In genomic region chr3:119588872-119589416, GRCm38 (mm10) we compare ENCODE assay signal across 20 mouse cellular contexts.
DNase-seq lines count a peak whose midpoint lies in the region; ATAC-seq and TF ChIP-seq lines count a peak whose summit lies in the region.
"Had no signal": no experiment of that assay in that cellular context is flagged by ENCODE, and none has a peak within 500 bp of the region (broad histone marks: within the 10 kb centered on the region; RNA-seq: fewer than 3 reads in every experiment).

No protein-coding gene starts in this region.

- H3K27me3 ChIP-seq in liver, adult 2 months (ENCODE audit: control insufficient read depth, insufficient read depth, low read length) = no peaks in the 10 kb centered on the region; the same call in 1 of the 2 replicates
- H3K27me3 ChIP-seq in liver, postnatal 0 days (ENCODE audit: insufficient read depth, low read length) = no peaks in the 10 kb centered on the region
- H3K27me3 ChIP-seq in forebrain, embryonic 13.5 days = no peaks in the 10 kb centered on the region
- no peaks in the 10 kb centered on the region for H3K27me3 ChIP-seq in hindbrain, embryonic 14.5 days (ENCODE audit: control insufficient read depth, insufficient read depth, low read length)
- no peaks in the 10 kb centered on the region for H3K27me3 ChIP-seq in midbrain, embryonic 16.5 days (ENCODE audit: control insufficient read depth, insufficient read depth, low read depth, low read length)
- H3K27me3 ChIP-seq: intestine, embryonic 15.5 days; kidney, embryonic 15.5 days; limb, embryonic 15.5 days; Patski had no signal

- TF ChIP-seq CTCF in liver, adult 2 months (IDR thresholded peaks at IDR 0.05; ENCODE audit: low read depth, low read length) = no peak
- TF ChIP-seq CTCF in liver, postnatal 0 days (IDR thresholded peaks at IDR 0.05; ENCODE audit: low read depth) = no peak

- no peaks in the 10 kb centered on the region for H3K36me3 ChIP-seq in liver, adult 2 months (ENCODE audit: control insufficient read depth, insufficient read depth, low read length)
- no peaks in the 10 kb centered on the region for H3K36me3 ChIP-seq in liver, postnatal 0 days (replicated peaks; ENCODE audit: insufficient read depth, low read length)
- H3K36me3 ChIP-seq in forebrain, embryonic 13.5 days (ENCODE audit: poor library complexity, severe bottlenecking) = no peaks in the 10 kb centered on the region
- H3K36me3 ChIP-seq in hindbrain, embryonic 14.5 days (replicated peaks; ENCODE audit: control insufficient read depth, insufficient read depth) = no peaks in the 10 kb centered on the region
- no peaks in the 10 kb centered on the region for H3K36me3 ChIP-seq in midbrain, embryonic 16.5 days (ENCODE audit: control insufficient read depth, insufficient read depth, low read length)
- H3K36me3 ChIP-seq: heart, embryonic 10.5 days; intestine, embryonic 15.5 days; kidney, embryonic 15.5 days; limb, embryonic 15.5 days had no signal

- H3K27ac ChIP-seq in liver, adult 2 months (replicated peaks; ENCODE audit: insufficient read depth, low read depth, low read length) = no peak overlapping the region
- H3K27ac ChIP-seq in liver, postnatal 0 days (ENCODE audit: low read depth) = no peak overlapping the region
- no peak overlapping the region for H3K27ac ChIP-seq in forebrain, embryonic 13.5 days
- no peak overlapping the region for H3K27ac ChIP-seq in hindbrain, embryonic 14.5 days
- H3K27ac ChIP-seq in midbrain, embryonic 16.5 days (ENCODE audit: low read length) = no peak overlapping the region
- H3K27ac ChIP-seq: heart, embryonic 10.5 days; intestine, embryonic 15.5 days; kidney, embryonic 15.5 days; layer of hippocampus, adult 2 months; left cerebral cortex, adult 2 months; limb, embryonic 15.5 days had no signal

- TF ChIP-seq EP300 in liver, postnatal 0 days (IDR thresholded peaks at IDR 0.05; ENCODE audit: low read depth) = no peak

- no peak overlapping the region for H3K4me3 ChIP-seq in liver, adult 2 months (ENCODE audit: insufficient read depth, low read depth, low read length)
- H3K4me3 ChIP-seq in liver, postnatal 0 days (ENCODE audit: low read depth, low read length) = no peak overlapping the region
- H3K4me3 ChIP-seq in forebrain, embryonic 13.5 days = no peak overlapping the region
- H3K4me3 ChIP-seq in hindbrain, embryonic 14.5 days (replicated peaks; ENCODE audit: low read length) = no peak overlapping the region
- H3K4me3 ChIP-seq in midbrain, embryonic 16.5 days (ENCODE audit: low read depth, low read length) = no peak overlapping the region
- H3K4me3 ChIP-seq: heart, embryonic 10.5 days; intestine, embryonic 15.5 days; kidney, embryonic 15.5 days; layer of hippocampus, adult 2 months; left cerebral cortex, adult 2 months; limb, embryonic 15.5 days had no signal

- no peak for TF ChIP-seq POLR2A in liver, adult 2 months (IDR thresholded peaks at IDR 0.05; ENCODE audit: extremely low read depth, insufficient read depth, low read length)

- no peak overlapping the region for H3K4me2 ChIP-seq in liver, postnatal 0 days (ENCODE audit: low read depth, low read length)
- H3K4me2 ChIP-seq in forebrain, embryonic 13.5 days = no peak overlapping the region
- no peak overlapping the region for H3K4me2 ChIP-seq in hindbrain, embryonic 14.5 days (replicated peaks)
- H3K4me2 ChIP-seq in midbrain, embryonic 16.5 days (ENCODE audit: low read length) = no peak overlapping the region
- H3K4me2 ChIP-seq: intestine, embryonic 15.5 days; kidney, embryonic 15.5 days; limb, embryonic 15.5 days had no signal

- H3K79me2 ChIP-seq in liver, adult 2 months (ENCODE audit: control insufficient read depth, insufficient read depth, low read length) = no peaks in the 10 kb centered on the region

- no peak for ATAC-seq in liver, postnatal 0 days
- ATAC-seq in forebrain, embryonic 13.5 days = peak; percentile 93
- ATAC-seq in hindbrain, embryonic 14.5 days (ENCODE audit: low FRiP score) = peak; percentile 74
- ATAC-seq in midbrain, embryonic 16.5 days = peak; percentile 67
- ATAC-seq: intestine, embryonic 15.5 days; Patski had no signal

- no peak overlapping the region for H3K9ac ChIP-seq in liver, adult 2 months (ENCODE audit: low read depth, low read length)
- H3K9ac ChIP-seq in liver, postnatal 0 days (replicated peaks) = no peak overlapping the region
- no peak overlapping the region for H3K9ac ChIP-seq in forebrain, embryonic 13.5 days
- H3K9ac ChIP-seq in hindbrain, embryonic 14.5 days = no peak overlapping the region
- H3K9ac ChIP-seq in midbrain, embryonic 16.5 days (ENCODE audit: low read depth, low read length) = no peak overlapping the region
- H3K9ac ChIP-seq: intestine, embryonic 15.5 days; kidney, embryonic 15.5 days; limb, embryonic 15.5 days had no signal

- H3K4me1 ChIP-seq in liver, adult 2 months (ENCODE audit: control insufficient read depth, insufficient read depth, low read length) = no peaks in the 10 kb centered on the region
- no peaks in the 10 kb centered on the region for H3K4me1 ChIP-seq in liver, postnatal 0 days (ENCODE audit: insufficient read depth)
- H3K4me1 ChIP-seq in forebrain, embryonic 13.5 days = no peaks in the 10 kb centered on the region
- H3K4me1 ChIP-seq in hindbrain, embryonic 14.5 days (replicated peaks; ENCODE audit: control insufficient read depth, insufficient read depth, low read length) = no peaks in the 10 kb centered on the region
- H3K4me1 ChIP-seq in midbrain, embryonic 16.5 days (ENCODE audit: control insufficient read depth, insufficient read depth, low read length) = no peaks in the 10 kb centered on the region
- H3K4me1 ChIP-seq: heart, embryonic 10.5 days; intestine, embryonic 15.5 days; kidney, embryonic 15.5 days; limb, embryonic 15.5 days had no signal

- DNase-seq in liver, adult 2 months (ENCODE audit: extremely low read depth, low read depth, low spot score) = peak; percentile 82
- no peak for DNase-seq in liver, postnatal 0 days
- peak; percentile 36 for DNase-seq in hindbrain, embryonic 14.5 days (ENCODE audit: low spot score)
- DNase-seq in gastrocnemius, adult 18-20 months (ENCODE audit: low spot score) = no peak
- no peak for DNase-seq in gastrocnemius, postnatal 4 days (ENCODE audit: low spot score in 2 of 2)
- DNase-seq: B cell, adult 2 months; cerebellum, adult 9-11 months; heart, postnatal 14 days; lung, adult 2 months; lung, postnatal 4 days; thymus, postnatal 4 days had no signal

- H3K9me3 ChIP-seq in liver, postnatal 0 days (ENCODE audit: low read length) = no peaks in the 10 kb centered on the region
- no peaks in the 10 kb centered on the region for H3K9me3 ChIP-seq in forebrain, embryonic 13.5 days (replicated peaks)
- H3K9me3 ChIP-seq in hindbrain, embryonic 14.5 days (ENCODE audit: control insufficient read depth, low read length) = no peaks in the 10 kb centered on the region
- no peaks in the 10 kb centered on the region for H3K9me3 ChIP-seq in midbrain, embryonic 16.5 days (replicated peaks; ENCODE audit: control insufficient read depth, low read length, poor library complexity, severe bottlenecking)
- H3K9me3 ChIP-seq: heart, embryonic 10.5 days; intestine, embryonic 15.5 days; kidney, embryonic 15.5 days; limb, embryonic 15.5 days had no signal

- 39% methylated on average over 4 of the region's 4 CpGs for WGBS in liver, adult 2 months
- WGBS in liver, postnatal 0 days (ENCODE audit: insufficient replicate concordance) = 71% methylated on average over 4 of the region's 4 CpGs
- WGBS in forebrain, embryonic 13.5 days = 29% methylated on average over 4 of the region's 4 CpGs
- 16% methylated on average over 4 of the region's 4 CpGs for WGBS in hindbrain, embryonic 14.5 days
- WGBS in midbrain, embryonic 16.5 days = 14% methylated on average over 4 of the region's 4 CpGs

Comparison
In these comparisons a context has a peak if more than half of its experiments do, and no peak if none do; other contexts are left out.
1. DNase-seq: peak in liver, adult 2 months (single experiment) and hindbrain, embryonic 14.5 days (single experiment); none in liver, postnatal 0 days (single experiment), gastrocnemius, adult 18-20 months (single experiment) and gastrocnemius, postnatal 4 days (0 of 2).